Mouse (Mus musculus): ENCODE results near the gene Rims1. TPM values are rescaled to one million over a fixed set of nuclear protein-coding genes. Genes with fewer than 3 reads are reported as not detected.
A peak's percentile ranks its signal among the peaks of the same experiment; 100 is the strongest.

Gene Rims1
- total and polyA plus RNA-seq, 2 experiments from 2014 or later: 26.2 to 65.5 TPM

- DNase-seq (ENCODE audit: low spot score) (no peak), ATAC-seq (ENCODE audit: low FRiP score) (no peak)
- Histone ChIP-seq H3K9ac (replicated peaks; ENCODE audit: low read length, poor library complexity, severe bottlenecking) (no peak overlapping the region), H3K4me3 (ENCODE audit: low read depth, low read length) (no peak overlapping the region), H3K36me3 (ENCODE audit: insufficient read depth, low read length) (no peaks in the 10 kb centered on the region), H3K27me3 (ENCODE audit: insufficient read depth, low read length) (no peaks in the 10 kb centered on the region), H3K27ac (ENCODE audit: low read depth, low read length) (no peak overlapping the region), H3K4me1 (ENCODE audit: insufficient read depth, low read length) (no peaks in the 10 kb centered on the region), H3K9me3 (ENCODE audit: low read length) (no peaks in the 10 kb centered on the region), H3K4me2 (ENCODE audit: low read depth, low read length, poor library complexity, severe bottlenecking) (no peak overlapping the region)
- WGBS: 92% methylated on average over 4 of the region's 4 CpGs
- no peak for TF ChIP-seq CTCF (IDR thresholded peaks at IDR 0.05)
Observed at GRCm38 (mm10) chr1:22515103-22515502, 290.7 kb downstream of the Rims1 start.

GRCm38 (mm10) chr1:22512421-22512820, 293.4 kb downstream of the Rims1 start:
- Histone ChIP-seq H3K4me2 (ENCODE audit: low read depth, low read length, poor library complexity, severe bottlenecking) (no peak overlapping the region), H3K36me3 (ENCODE audit: insufficient read depth, low read length) (no peaks in the 10 kb centered on the region), H3K4me3 (ENCODE audit: low read depth, low read length) (no peak overlapping the region), H3K27me3 (ENCODE audit: insufficient read depth, low read length) (no peaks in the 10 kb centered on the region), H3K4me1 (ENCODE audit: insufficient read depth, low read length) (0 out of 2 replicates have a peak, but pooled peaks cover 6% of the 10 kb centered on the region), H3K9ac (replicated peaks; ENCODE audit: low read length, poor library complexity, severe bottlenecking) (no peak overlapping the region), H3K9me3 (ENCODE audit: low read length) (no peaks in the 10 kb centered on the region), H3K27ac (ENCODE audit: low read depth, low read length) (no peak overlapping the region)
- 86% methylated on average over 16 of the region's 16 CpGs for WGBS
- no peak for TF ChIP-seq CTCF (IDR thresholded peaks at IDR 0.05)
- ATAC-seq (ENCODE audit: low FRiP score) (no peak), DNase-seq (ENCODE audit: low spot score) (no peak)

DNA sequence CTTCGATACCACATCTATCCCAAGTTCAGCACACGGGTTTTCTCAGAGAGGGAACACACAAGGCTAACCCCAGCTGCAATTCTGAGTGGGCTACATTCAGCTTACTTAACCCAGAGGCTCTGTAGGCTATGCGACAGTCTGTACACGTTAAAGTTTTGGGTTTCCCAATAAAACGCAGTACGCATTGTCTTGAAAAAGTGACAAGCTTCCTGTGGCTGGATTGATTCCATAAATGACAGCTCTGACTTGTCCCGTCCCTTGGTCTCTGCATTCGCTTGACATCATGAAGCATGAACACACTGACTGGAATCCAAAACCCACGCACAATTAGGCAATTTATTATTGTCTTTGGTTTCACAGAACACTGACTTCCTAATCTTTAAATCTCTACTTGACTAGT, 294.2 kb downstream of the Rims1 start:
- no peak overlapping the region for H3K4me3 ChIP-seq (ENCODE audit: low read depth, low read length)
- no peak overlapping the region for H3K27ac ChIP-seq (ENCODE audit: low read depth, low read length)
- H3K4me1 ChIP-seq (ENCODE audit: insufficient read depth, low read length): 0 out of 2 replicates have a peak, but pooled peaks cover 6% of the 10 kb centered on the region
- H3K9me3 ChIP-seq (ENCODE audit: low read length): no peaks in the 10 kb centered on the region
- no peaks in the 10 kb centered on the region for H3K36me3 ChIP-seq (ENCODE audit: insufficient read depth, low read length)
- no peak for ATAC-seq (ENCODE audit: low FRiP score)
- TF ChIP-seq CTCF (IDR thresholded peaks at IDR 0.05): no peak
- H3K4me2 ChIP-seq (ENCODE audit: low read depth, low read length, poor library complexity, severe bottlenecking): no peak overlapping the region
- WGBS: 89% methylated on average over 9 of the region's 9 CpGs
- no peak for DNase-seq (ENCODE audit: low spot score)
- H3K27me3 ChIP-seq (ENCODE audit: insufficient read depth, low read length): no peaks in the 10 kb centered on the region
- no peak overlapping the region for H3K9ac ChIP-seq (replicated peaks; ENCODE audit: low read length, poor library complexity, severe bottlenecking)

DNA sequence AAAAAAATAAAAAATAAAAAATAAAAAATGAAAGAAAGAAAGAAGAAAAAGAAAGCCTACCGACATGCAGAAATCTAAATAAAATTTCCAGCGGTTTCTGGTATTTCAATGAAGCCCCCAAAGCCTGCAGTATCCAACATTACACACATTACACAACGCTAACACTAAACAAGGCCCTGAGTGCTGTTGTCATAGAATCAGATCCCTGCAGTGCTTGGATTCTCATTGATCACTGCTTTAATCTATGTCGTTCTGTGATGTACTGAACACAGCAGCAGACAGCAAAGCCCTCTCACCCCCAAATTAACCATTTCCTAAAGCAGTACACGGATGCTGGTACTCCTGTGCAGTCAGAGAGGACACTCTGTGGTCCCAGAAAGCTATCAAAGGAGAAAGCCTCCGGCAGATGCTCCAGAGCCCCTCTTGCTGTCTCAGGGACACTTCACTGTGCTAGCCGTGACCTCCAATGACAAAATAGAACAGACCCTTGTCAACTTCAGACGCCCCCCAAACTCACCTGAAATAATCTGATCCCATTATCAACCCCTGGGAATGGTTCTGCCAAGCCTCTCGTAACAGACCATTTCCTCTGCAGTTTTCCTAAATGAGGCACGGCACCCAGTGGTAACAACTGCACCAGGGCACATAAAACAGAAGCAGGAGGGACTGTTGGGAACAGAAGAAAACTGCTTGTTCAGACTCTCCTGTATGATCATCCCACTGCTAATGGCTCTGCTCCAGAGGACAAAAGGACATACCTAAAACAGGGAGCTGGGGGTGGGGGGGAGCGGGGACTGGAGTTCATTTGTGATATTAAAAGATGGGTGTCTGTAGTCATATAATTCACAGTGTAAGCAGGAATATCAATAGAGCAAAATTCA, 296.8 kb downstream of the Rims1 start:
- 46% methylated on average over 11 of the region's 11 CpGs for WGBS
- Histone ChIP-seq H3K4me3 (ENCODE audit: low read depth, low read length) (no peak overlapping the region), H3K36me3 (ENCODE audit: insufficient read depth, low read length) (no peaks in the 10 kb centered on the region), H3K9me3 (ENCODE audit: low read length) (no peaks in the 10 kb centered on the region), H3K4me2 (ENCODE audit: low read depth, low read length, poor library complexity, severe bottlenecking) (0 out of 2 replicates have a peak overlapping the region, but pooled peaks have one; percentile 9), H3K4me1 (ENCODE audit: insufficient read depth, low read length) (0 out of 2 replicates have a peak, but pooled peaks cover 6% of the 10 kb centered on the region), H3K9ac (replicated peaks; ENCODE audit: low read length, poor library complexity, severe bottlenecking) (no peak overlapping the region), H3K27me3 (ENCODE audit: insufficient read depth, low read length) (no peaks in the 10 kb centered on the region), H3K27ac (ENCODE audit: low read depth, low read length) (no peak overlapping the region)
- DNase-seq (ENCODE audit: low spot score) (no peak), ATAC-seq (ENCODE audit: low FRiP score) (no peak)
- TF ChIP-seq CTCF (IDR thresholded peaks at IDR 0.05): no peak

GRCm38 (mm10) chr1:22487270-22487864, 318.4 kb downstream of the Rims1 start:
- no peak overlapping the region for H3K27ac ChIP-seq (ENCODE audit: low read depth, low read length)
- H3K27me3 ChIP-seq (ENCODE audit: insufficient read depth, low read length): no peaks in the 10 kb centered on the region
- no peak overlapping the region for H3K4me3 ChIP-seq (ENCODE audit: low read depth, low read length)
- H3K9ac ChIP-seq (replicated peaks; ENCODE audit: low read length, poor library complexity, severe bottlenecking): no peak overlapping the region
- H3K4me2 ChIP-seq (ENCODE audit: low read depth, low read length, poor library complexity, severe bottlenecking): no peak overlapping the region
- no peaks in the 10 kb centered on the region for H3K36me3 ChIP-seq (ENCODE audit: insufficient read depth, low read length)
- no peaks in the 10 kb centered on the region for H3K9me3 ChIP-seq (ENCODE audit: low read length)
- ATAC-seq (ENCODE audit: low FRiP score) (no peak), DNase-seq (ENCODE audit: low spot score) (peak; percentile 67)
- TF ChIP-seq CTCF (IDR thresholded peaks at IDR 0.05): peak; percentile 74
- no peaks in the 10 kb centered on the region for H3K4me1 ChIP-seq (ENCODE audit: insufficient read depth, low read length)
- WGBS: 47% methylated on average over 7 of the region's 7 CpGs

GRCm38 (mm10) chr1:22476220-22476619, 329.6 kb downstream of the Rims1 start:
- ATAC-seq (ENCODE audit: low FRiP score): no peak
- no peaks in the 10 kb centered on the region for H3K27me3 ChIP-seq (ENCODE audit: insufficient read depth, low read length)
- H3K9me3 ChIP-seq (ENCODE audit: low read length): no peaks in the 10 kb centered on the region
- 88% methylated on average over 2 of the region's 2 CpGs for WGBS
- DNase-seq (ENCODE audit: low spot score): no peak
- no peak for TF ChIP-seq CTCF (IDR thresholded peaks at IDR 0.05)
- no peak overlapping the region for H3K4me3 ChIP-seq (ENCODE audit: low read depth, low read length)
- no peaks in the 10 kb centered on the region; the same call in 1 of the 2 replicates for H3K36me3 ChIP-seq (ENCODE audit: insufficient read depth, low read length)
- H3K4me1 ChIP-seq (ENCODE audit: insufficient read depth, low read length): no peaks in the 10 kb centered on the region
- no peak overlapping the region for H3K27ac ChIP-seq (ENCODE audit: low read depth, low read length)
- H3K9ac ChIP-seq (replicated peaks; ENCODE audit: low read length, poor library complexity, severe bottlenecking): no peak overlapping the region
- H3K4me2 ChIP-seq (ENCODE audit: low read depth, low read length, poor library complexity, severe bottlenecking): no peak overlapping the region
